Mouse (Mus musculus): ENCODE measurements around the gene Plcl1.
"Not testable (repeated sequence)": the region's sequence is repeated elsewhere in the genome, so short reads cannot be mapped to it uniquely, and the experiment has no call there.

Gene Plcl1

DNA sequence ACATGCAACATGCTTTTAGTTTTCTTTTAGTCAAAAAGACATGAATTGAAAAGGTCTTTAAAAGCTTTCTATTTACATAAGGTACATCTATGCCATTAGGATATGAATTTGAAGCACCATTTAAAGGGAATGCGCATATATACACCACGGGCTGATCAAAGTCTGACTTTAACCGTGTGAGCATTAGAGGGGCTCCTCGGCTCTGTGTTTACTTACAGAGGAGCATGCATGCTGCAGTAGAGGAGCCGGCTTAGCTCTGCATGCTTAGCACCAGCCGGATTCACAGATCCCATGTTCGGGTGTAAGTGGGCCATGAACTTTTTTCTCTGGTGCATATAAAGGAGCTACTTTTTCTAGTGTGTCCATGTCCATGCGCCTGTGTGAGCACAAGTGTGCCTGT lies 31.4 kb downstream of the Plcl1 start:
- in situ Hi-C loops (cut with MboI), result no loop called here

DNA sequence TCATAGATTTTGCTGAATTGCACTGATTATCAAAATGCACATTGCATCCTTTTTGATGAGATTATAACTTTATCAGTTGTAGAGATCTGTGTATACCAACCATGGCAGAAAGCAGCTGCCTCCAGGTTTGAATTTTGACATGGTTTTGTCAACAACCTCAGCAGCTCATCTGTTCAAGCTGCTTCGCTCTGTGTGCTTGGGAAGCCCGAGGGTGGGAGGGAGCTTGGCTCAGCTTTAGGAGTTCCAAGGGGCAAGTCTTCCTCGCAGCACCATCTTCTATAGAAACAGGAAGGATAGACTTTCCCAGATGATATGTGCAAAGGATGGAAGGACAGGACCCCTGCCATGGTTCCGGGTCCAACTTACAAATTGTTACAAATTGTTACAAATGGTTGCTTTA lies 32.9 kb downstream of the Plcl1 start:
- in situ Hi-C loops (cut with MboI), result no loop called here

DNA sequence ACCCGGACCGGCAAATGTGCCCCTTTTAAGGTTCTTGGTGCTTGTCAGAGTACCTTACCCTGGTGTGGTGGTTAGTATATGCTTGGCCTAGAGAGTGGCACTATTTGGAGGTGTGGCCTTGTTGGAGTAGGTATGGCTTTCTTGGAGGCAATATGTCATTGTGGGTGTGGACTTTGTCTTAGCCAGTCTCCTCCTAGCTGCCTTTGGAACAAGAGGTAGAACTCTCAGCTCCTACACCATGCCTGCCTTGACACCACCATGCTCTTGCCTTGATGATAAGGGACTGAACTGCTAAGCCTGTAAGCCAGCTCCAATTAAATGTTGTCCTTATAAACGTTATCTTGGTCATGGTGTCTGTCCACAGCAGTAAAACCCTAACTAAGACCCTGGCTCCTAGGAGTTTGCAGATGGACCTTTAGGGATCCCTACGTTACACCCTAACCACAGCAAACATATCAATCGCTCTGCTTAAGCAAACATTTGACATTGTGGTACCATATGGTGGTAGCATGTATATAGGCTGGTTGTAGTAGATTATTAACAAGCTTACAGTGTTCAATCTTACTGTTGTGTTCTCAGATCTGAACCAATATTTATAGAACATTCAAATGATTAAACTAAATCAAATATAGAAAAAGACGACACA lies 39.4 kb downstream of the Plcl1 start:
- in situ Hi-C loops (cut with MboI), result no loop called here

DNA sequence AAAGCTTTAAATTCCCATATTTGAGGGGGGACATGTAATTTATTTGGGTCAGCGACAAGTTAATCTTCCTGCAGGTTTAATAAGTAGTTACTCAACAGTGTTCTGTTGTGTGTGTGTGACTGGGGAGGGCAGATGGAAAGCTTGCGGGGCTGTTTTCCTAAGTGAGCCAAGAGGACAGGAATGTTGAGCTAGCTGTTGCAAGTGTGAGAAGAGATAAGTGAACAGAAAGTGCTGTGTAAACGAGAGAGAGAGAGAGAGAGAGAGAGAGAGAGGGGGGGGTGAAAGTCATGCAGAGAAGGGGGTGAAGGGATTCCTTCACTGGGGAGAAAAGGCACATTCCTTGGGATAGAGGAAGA lies 39.9 kb downstream of the Plcl1 start:
- in situ Hi-C loops (cut with MboI), result no loop called here

DNA sequence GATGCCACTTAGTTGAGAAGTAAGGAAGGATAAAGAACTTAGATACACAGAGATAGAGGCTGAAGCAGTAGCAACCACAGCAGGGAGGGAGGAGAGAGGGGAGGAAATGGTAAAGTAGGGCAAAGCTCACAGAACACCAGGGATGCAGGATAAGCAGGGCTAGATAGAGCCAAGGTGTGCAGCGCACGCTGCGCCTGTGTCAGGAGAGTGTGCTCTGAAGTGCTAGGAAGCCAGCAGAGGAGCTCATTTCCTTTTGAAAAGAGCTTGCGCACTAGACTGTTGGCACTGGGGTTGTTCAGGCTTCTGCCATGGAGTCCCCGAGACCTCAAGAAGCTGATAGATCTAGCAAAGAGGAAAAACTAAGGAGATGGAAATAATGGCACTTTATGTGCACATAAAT lies 40.6 kb downstream of the Plcl1 start:
- in situ Hi-C loops (cut with MboI), result no loop called here

DNA sequence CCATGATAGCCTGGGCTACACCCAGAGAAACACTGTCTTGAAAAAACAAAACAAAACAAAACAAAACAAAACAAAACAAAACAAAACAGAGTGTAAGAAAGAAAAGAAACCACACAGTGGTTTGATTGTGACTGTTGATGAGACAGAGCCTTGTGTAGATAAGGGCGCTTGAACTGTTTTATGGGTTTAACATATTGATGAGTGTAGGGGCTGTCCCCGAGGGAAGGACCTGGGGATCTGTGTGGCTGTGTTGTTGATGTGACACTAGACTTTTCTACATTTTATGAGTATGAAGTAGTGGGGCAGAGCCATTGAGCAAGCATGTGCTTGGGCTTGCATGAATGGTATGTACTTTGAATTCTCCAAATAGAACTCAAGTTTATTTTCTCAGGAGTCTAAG lies 41.2 kb downstream of the Plcl1 start:
- in situ Hi-C loops (cut with MboI), result no loop called here

DNA sequence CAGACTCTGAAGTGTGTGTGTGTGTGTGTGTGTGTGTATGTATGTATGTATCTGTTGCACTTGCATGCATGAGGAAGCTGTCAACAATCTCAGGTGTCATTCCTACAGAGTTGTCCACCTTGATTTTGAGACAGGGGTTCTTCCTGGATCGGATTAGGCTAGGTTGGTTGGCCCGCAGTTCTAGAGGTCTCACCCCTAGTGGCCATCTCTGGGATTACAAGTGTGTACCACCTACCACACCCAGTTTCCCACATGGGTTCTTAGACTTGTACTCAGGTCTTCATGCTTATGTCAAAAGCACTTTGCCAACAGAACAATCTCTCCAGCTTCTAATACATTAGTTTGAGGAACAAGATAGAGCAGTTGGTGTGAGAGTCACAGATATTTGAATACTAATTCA lies 41.9 kb downstream of the Plcl1 start:
- in situ Hi-C loops (cut with MboI), result no loop called here

DNA sequence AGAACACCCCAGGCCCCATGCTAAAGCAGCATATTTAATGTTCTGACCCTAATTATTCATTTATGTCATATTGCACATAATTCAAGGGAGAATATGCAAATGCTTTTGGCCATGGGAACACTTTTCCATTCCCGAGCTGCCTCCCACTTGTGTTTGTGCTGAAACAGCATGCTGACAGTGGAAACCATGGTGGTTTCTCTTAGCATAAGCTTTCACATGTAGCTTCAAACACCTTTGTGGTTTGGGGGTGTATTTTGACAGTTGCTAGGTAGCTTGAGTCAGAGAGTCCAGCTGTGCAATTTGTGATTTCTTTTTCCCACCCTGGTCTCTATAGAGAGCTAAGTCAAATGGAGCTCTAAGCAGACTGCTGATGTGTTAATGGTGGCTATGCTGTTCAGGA lies 42.4 kb downstream of the Plcl1 start:
- in situ Hi-C loops (cut with MboI), result no loop called here

DNA sequence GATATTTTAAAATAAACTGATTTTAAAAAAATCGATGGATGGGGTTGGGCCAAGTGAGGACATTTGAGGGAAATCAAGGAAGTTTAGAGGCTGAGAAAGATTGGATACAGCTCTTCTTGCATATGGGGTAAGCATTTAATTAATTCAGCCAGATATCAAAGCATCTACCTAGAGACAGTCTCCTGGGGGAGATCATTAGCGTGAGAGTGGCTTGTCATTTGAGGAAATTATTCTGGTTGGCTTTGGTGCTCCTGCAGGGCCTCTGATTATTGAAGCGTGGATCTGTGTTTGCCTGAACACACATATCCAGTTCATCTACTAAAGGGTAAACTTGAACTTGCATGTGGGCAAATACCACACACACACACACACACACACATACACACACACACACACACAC lies 44.1 kb downstream of the Plcl1 start:
- in situ Hi-C loops (cut with MboI), result no loop called here

DNA sequence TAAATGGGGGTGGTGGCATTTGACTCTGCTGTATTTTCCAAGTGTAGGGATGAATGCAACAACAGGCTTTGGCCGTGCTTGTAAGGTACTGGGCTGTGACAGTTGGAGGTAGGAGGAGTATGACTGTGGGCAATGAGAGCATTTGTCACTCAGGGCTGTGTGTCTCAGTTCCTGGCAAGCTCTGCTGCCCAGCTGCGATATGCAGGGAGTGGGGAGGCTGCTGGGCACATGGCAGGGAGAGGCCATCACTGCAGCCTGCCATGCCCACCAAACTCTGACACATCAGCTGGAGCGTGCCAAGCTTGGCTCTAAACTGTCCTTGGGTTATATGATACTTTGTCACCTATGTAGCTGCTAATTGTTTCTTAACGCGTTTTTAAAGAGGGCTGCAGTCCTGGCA lies 48.4 kb downstream of the Plcl1 start:
- in situ Hi-C loops (cut with MboI), result no loop called here

DNA sequence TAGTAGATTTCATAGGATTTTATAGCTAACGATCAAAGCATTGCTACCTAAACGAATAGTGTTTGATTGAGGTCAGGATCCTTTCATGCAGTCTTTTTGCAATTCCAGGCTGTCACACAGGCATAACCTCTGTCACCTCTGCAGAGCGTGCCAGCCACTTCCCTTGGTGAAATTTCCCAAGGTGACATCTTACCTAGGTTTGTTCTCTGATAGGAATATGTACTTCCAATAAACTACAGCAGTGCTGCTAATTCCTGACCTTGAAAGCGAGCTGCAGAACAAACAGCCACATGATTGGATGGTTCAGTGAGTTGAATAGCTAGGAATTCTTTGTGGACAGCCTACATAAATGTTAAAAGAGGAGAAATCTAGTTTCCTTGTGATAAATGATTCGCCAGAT lies 56.6 kb downstream of the Plcl1 start:
- in situ Hi-C loops (cut with MboI), result no loop called here

DNA sequence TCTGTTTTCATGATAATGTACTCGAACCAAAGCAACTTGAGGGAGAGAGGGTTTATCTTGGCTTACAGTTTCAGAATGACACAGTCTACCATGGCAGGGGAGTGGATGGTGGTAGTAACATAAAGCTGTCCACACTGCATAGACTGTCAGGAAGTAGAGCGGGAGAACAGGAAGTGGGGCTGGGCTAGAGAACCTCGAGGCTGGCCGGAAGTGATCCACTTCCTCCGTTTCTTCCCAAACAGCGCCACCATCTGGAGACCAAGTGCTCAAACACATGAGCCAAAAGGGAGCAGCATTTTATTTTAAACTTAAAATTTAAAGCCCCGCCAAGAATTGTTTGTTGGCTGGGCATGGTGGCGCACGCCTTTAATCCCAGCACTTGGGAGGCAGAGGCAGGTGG lies 68.0 kb downstream of the Plcl1 start:
- in situ Hi-C loops (cut with MboI), result no loop called here

DNA sequence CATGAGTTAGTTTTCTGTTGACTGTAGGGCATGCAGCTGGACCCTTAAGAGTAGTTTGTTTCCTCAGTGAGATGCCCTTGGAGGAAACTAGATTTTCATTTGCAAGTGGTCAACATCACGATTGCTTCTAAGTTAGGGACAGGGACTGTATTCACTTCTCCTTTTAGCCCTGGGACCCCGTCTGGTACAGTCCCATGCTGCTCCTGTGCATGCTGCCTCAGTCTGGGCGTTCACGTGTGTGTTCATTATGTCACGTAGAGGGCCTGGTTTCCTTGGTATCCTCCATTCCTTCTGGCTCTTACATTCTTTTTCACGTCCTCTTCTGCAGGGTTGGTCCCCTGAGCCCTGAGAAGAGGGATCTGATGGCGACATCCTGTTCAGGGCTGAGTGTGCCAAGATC lies 69.3 kb downstream of the Plcl1 start:
- in situ Hi-C loops (cut with MboI), result no loop called here

DNA sequence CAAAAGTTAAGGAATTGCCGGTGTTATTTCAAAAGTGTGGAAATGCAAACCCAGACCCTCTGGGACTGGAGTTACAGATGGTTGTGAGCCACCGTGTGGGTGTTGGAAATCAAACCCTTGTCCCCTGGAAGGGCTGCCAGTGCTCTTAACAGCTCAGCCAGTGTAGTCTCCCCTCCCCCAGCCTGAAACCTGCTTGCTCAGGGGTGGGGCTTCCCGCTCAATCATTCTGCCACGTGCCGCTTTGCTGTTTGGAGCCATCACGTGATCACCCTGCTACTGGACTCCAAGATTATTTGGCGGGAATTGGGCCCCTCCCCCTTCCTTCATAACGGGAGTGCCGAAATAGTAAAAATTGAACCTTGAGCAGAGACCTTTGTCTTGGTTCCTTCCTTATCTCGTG lies 81.7 kb downstream of the Plcl1 start:
- in situ Hi-C loops (cut with MboI), result not testable (repeated sequence)

DNA sequence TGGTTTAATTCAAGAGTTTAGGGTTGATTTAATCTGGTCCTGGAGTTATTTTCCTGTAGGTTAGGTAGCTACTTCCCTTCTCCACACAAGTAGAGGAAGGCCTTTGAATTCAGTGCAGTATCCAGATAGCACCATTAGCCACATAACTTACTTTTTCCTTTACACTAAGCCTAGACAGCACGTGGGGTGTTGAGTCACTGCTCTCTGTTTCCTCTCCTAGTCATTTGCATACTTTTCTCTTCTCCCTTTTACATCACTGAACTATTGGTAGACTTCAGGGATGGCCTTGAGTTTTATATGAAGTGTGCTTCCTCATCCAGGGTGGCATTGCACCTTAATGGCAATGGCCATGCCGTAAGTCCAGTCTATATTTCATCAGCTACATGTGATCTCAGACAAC lies 82.5 kb downstream of the Plcl1 start:
- in situ Hi-C loops (cut with MboI), result no loop called here

DNA sequence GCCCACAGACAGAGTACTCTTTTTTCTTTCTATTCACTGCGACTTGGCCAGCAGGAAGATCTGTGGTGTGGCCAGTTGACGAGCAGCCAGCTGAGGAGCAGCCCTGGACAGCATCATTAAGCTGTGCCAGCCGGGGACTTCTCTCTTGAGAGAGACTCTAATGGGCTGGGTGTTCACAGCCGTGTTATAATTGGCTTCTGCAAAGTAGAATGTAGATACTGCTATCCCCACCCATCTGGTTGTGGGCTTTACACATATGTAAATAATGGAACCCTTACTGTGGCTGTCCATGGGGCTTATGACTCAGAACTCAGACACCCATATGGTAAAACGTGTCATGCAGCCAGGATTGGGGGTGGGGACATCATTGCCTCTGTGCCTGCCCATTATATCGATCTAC lies 83.6 kb downstream of the Plcl1 start:
- in situ Hi-C loops (cut with MboI), result no loop called here

DNA sequence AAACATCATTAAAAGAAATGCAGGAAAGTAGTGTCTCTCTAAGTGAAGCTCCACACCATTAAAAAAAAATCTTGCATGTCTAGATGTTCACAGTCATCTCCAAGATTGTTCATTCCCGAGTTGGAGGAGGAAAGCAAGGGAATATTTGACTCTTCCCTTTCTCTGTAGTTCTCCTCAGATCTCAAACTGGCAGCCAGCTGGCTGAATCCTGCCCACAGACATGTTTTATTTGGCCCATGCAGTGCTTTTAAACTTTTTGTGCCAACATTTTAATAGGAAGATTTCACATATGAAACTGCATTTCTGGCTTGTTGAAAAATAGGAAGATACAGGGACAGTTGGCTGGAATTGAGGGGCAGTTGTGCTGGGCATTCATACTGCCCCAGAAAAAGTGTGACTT lies 94.2 kb downstream of the Plcl1 start:
- in situ Hi-C loops (cut with MboI), result no loop called here

DNA sequence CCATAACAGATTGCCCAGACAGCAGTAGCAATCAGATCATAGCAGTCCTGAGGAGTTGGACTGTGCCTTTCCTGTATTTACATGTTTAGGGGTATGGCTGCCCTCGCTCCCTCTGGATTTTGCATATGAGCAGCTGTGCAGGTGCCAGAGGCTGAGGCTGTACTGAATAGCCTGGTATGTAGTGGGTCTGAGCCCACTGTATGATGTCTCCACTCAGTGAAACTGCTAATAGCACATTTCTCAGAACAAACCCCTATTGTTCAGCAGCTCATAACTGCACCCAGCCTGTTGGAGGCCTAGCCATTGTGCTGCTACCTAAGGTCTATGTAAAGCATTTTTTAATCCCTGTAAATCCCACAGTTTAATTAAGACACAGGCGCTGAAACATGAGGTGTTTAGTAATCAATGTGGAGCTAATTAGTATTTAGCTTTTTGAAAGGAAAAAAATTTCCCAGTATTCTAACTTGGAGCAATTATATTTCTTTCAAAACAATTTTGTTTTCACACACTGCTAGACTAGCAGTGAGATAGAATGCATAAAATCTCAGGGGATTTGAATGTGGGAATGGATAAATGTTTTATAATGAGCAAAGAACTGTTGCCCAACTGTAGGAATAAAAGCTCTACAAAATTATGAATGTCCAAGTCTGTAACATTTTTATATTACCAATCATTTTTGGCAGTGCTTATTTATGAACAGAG lies 95.4 kb downstream of the Plcl1 start:
- in situ Hi-C loops (cut with MboI), result no loop called here

DNA sequence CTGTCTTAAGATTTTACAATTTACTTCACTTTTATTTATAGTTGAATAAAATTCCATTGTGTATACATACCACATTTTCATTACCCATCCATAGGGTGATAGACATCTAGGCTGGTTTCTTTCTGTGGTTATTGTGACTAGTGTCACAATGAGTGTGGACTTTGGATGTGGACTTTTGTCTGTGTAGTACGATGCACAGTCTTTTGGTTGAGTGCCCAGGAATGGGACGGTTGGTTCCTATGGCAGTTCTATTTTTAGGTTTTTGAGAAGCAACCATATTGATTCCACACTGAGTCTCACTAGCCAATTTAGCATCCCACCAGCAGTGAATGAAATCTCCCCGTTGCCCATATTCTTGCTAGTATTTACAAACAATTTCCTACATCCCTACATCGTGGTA lies 100.1 kb downstream of the Plcl1 start:
- in situ Hi-C loops (cut with MboI), result no loop called here

DNA sequence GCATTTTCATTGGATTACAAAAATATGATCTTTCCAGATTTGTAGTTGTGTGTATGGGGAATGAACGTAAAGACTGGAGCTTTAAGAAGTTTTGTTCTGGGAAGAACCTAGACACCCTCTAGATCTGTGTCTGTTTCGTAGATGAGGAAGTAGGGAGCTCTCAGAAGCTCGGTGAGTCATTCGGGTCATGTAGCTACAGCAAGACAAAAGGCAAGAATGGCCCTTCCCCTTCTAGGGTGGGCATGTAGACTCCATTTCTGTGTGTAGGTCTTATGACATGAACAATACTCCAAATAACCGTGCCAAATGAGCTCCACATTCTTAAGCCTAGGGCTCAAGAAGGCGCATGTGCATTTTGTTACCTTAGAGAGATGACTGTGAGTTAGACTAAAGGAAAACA lies 101.3 kb downstream of the Plcl1 start:
- in situ Hi-C loops (cut with MboI), result no loop called here

DNA sequence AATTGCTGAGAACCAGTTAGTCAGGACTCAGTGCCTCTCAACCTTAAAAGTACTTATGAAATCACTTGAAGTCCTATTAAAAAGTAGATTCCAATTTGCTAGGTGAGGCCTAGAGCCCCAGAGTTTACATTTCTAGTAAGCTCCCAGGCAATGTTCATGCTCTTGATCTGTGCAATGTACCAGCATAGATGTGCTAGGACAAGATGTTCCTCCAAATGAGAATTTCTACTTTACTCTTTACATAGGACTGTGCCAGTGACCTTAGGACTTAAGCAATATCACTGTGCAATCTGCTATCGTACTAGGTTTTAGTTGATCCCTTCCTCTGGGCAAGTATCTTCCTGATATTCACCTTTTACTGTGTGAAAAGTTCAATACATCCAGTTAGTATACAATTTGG lies 103.9 kb downstream of the Plcl1 start:
- in situ Hi-C loops (cut with MboI), result no loop called here

DNA sequence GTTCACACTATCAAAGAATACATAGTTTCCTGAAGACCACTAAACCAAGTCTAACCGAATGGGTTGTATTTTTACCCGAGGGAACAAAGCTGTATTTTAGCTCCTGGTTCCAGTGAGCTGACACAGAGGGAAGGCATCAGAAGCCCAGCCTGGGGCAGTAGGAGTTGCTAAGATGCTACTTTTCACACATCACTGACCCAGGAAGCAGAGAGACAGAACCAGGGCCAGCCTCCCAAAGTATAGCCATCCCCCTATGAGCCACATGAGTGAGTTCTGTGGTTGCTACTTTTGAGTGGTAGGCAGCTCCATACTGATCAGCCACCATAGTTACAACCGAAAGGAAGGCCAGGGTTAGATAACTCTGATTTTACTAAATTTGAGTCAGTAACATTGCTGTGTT lies 106.4 kb downstream of the Plcl1 start:
- in situ Hi-C loops (cut with MboI), result no loop called here

DNA sequence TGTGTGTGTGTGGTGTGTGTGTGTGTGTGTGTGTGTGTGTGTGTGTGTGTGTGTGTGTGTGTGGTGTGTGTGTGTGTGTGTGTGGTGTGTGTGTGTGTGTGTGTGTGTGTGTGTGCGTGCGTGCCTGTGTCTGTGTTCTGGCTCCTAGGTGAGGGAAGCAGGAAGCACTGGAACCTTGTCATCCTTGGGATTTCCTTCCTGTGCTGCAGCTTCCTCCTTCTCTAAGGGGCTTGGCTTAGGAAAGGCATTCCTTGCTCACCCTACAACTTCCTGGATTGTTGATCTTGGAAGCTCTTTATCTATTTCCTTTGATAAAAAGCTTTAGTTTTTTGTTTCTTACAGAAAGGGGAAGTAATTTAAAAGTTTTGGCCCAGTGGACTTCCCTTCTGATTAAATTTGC lies 107.1 kb downstream of the Plcl1 start:
- in situ Hi-C loops (cut with MboI), result not testable (repeated sequence)

DNA sequence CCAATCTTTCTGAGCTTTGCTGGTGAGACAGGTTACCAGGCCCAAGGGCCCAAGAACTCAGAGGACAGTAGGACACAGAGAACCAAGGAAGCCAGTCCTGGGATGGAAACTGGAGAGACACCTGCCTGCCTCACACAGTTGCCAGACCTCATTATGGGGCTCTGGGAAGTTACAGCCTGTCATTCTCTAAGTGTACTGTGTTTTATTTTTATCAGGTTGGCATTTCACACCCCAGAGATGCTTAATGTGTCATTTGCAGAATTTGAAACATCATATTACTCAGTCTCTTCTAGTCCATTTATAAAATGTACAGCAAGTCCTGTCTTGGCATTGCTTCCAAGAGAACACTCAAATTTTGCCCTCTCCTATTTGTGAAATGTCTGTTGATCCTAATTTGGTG lies 111.5 kb downstream of the Plcl1 start:
- in situ Hi-C loops (cut with MboI), result no loop called here

Data from mature B cell (primary cell).